Mouse (Mus musculus): ENCODE measurements at regions not wholly inside any gene's neighbourhood (a gene's known extent, or its start where the extent isn't known, plus 50 kb on each side); places are given as distances from the start of the nearest gene placed in this dataset.

DNA sequence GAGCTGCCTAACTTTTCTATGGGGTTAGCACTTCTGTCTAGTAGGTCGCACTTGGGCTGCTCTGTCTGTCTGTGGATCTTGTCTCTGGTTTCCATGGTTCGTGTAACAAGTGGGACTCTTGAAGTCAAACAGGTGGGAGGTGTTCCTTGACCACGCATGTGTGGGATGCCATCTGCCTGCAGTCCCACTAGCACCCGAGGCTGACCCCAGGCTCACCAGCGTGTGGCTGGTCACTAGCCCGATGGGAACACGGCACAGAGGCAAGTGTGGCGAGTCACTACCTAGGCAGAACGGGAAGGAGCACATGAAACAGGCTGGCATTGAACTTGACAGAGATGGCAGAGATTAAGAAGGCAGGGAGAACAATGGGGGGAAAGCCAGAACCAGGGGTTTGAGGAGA, 72.5 kb upstream of the Cldn5 start:
- H3K4me3 ChIP-seq (ENCODE audit: low read depth, low read length): no peak overlapping the region
- no peaks in the 10 kb centered on the region for H3K4me1 ChIP-seq (ENCODE audit: control insufficient read depth, insufficient read depth, insufficient read length, low read length)
- TF ChIP-seq POLR2A (IDR thresholded peaks at IDR 0.05; ENCODE audit: low read depth, low read length) (no peak), CTCF (IDR thresholded peaks at IDR 0.05; ENCODE audit: extremely low read depth, insufficient read length, insufficient replicate concordance, low read depth, low read length) (no peak)
- WGBS: 53% methylated on average over 9 of the region's 9 CpGs
- H3K36me3 ChIP-seq (ENCODE audit: control insufficient read depth, insufficient read depth, low read length): no peaks in the 10 kb centered on the region
- no peaks in the 10 kb centered on the region for H3K27me3 ChIP-seq (ENCODE audit: control insufficient read depth, insufficient read depth, low read length)
- H3K27ac ChIP-seq (ENCODE audit: insufficient read depth, low read depth, low read length): no peak overlapping the region

DNA sequence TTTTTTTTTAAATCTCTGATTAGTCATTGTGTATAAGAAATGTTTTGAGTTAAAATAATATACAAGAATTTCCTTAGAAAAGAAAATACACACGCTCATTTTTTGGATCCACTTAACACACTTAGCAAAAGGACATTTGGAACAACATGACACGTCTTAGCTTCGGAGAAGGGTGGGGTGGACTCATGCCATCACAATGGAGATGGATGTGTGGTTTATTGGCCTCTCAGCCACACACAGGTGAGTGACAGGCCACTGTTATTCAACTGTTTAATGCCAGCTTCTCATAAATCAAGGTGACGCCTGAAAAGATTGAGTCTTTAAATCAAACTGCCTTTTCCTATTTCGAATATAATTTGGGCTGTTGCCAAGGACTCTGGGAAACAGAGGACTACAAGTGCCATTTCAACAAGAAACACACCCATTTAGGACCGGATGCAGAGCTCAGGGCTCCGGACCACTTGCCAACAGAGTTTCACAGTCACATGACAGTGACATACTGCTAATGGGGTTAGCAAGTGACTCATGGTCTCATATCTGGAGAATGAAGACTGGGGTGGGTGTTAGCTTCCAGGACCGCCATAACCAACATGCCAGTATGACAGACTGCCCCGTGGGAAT, 71.5 kb upstream of the Cldn5 start:
- 40% methylated on average over 9 of the region's 9 CpGs for WGBS
- Histone ChIP-seq H3K27ac (ENCODE audit: insufficient read depth, low read depth, low read length) (no peak overlapping the region), H3K4me3 (ENCODE audit: low read depth, low read length) (no peak overlapping the region), H3K36me3 (ENCODE audit: control insufficient read depth, insufficient read depth, low read length) (no peaks in the 10 kb centered on the region), H3K4me1 (ENCODE audit: control insufficient read depth, insufficient read depth, insufficient read length, low read length) (no peaks in the 10 kb centered on the region), H3K27me3 (ENCODE audit: control insufficient read depth, insufficient read depth, low read length) (no peaks in the 10 kb centered on the region)
- TF ChIP-seq CTCF (IDR thresholded peaks at IDR 0.05; ENCODE audit: extremely low read depth, insufficient read length, insufficient replicate concordance, low read depth, low read length) (no peak), POLR2A (IDR thresholded peaks at IDR 0.05; ENCODE audit: low read depth, low read length) (no peak)

DNA sequence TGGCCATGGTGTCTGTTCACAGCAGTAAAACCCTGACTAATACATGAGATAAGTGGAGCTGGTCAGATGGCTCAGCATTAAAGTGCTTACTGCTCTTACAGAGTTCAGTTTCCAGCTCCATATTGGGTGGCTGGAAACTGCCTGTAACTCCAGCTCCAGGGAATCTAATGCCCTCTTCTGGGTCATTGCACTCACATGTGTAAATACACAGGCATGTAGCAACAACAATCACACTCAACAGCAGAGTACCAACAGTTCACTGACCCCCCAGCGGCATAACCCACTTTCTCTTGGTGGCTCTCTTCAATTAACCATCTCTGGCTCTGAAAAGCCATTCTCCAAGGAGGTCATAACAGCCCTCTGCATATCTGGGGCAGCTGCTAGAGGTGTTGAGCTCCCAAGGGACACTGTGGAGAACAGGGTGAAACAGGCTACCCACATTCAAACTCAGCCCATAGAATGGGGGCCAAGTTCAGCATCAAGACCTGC, 65.0 kb upstream of the Cldn5 start:
- Histone ChIP-seq H3K27ac (ENCODE audit: insufficient read depth, low read depth, low read length) (no peak overlapping the region), H3K36me3 (ENCODE audit: control insufficient read depth, insufficient read depth, low read length) (no peaks in the 10 kb centered on the region), H3K4me1 (ENCODE audit: control insufficient read depth, insufficient read depth, insufficient read length, low read length) (no peaks in the 10 kb centered on the region), H3K27me3 (ENCODE audit: control insufficient read depth, insufficient read depth, low read length) (no peaks in the 10 kb centered on the region), H3K4me3 (ENCODE audit: low read depth, low read length) (no peak overlapping the region)
- TF ChIP-seq POLR2A (IDR thresholded peaks at IDR 0.05; ENCODE audit: low read depth, low read length): no peak
- no peak for TF ChIP-seq CTCF (IDR thresholded peaks at IDR 0.05; ENCODE audit: extremely low read depth, insufficient read length, insufficient replicate concordance, low read depth, low read length)
- whole genome bisulfite sequencing: 75% methylated on average over 1 of the region's 1 CpGs

DNA sequence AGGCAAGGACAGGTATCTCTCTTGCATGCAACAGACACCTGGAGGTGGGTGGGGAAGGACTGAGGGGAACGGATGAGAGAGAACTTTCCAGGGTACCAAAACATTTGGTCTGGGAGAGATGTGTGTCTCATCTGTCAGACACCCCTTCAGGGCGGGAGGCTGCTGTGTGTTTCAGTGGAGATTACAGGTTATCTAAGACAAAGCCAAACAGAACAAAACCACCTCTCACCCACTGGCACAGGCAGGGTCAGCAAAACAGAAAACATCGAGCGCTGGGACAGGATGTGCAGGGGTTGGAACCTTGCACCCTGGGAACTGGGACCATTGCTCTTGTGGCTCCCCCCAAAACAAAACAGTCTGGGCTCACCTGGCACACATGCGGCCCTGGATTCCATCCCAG, 63.6 kb upstream of the Cldn5 start:
- H3K27ac ChIP-seq (ENCODE audit: insufficient read depth, low read depth, low read length): no peak overlapping the region
- H3K4me1 ChIP-seq (ENCODE audit: control insufficient read depth, insufficient read depth, insufficient read length, low read length): no peaks in the 10 kb centered on the region
- 66% methylated on average over 5 of the region's 5 CpGs for WGBS
- TF ChIP-seq CTCF (IDR thresholded peaks at IDR 0.05; ENCODE audit: extremely low read depth, insufficient read length, insufficient replicate concordance, low read depth, low read length) (no peak), POLR2A (IDR thresholded peaks at IDR 0.05; ENCODE audit: low read depth, low read length) (no peak)
- no peaks in the 10 kb centered on the region for H3K36me3 ChIP-seq (ENCODE audit: control insufficient read depth, insufficient read depth, low read length)
- H3K4me3 ChIP-seq (ENCODE audit: low read depth, low read length): no peak overlapping the region
- H3K27me3 ChIP-seq (ENCODE audit: control insufficient read depth, insufficient read depth, low read length): no peaks in the 10 kb centered on the region

DNA sequence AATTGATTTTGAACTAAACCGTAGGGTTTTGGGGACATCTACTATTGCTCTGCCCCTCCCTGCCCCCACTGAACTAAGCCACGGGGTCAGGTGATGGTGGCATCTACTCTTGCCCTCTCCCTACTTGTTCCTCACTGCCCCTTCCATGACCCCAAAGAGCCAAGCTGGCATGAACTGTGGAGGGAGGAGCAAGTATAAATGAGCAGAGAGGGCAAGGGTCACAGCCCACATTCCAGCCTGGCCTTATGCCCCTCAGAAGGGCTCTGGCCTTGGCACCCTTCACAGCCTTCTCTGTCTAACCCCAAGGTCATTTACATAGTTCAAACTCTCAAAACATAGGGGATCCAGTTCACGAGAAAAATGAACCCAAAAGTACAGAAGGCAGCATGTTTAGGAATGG, 61.3 kb upstream of the Cldn5 start:
- Histone ChIP-seq H3K27me3 (ENCODE audit: control insufficient read depth, insufficient read depth, low read length) (no peaks in the 10 kb centered on the region), H3K4me1 (ENCODE audit: control insufficient read depth, insufficient read depth, insufficient read length, low read length) (no peaks in the 10 kb centered on the region), H3K36me3 (ENCODE audit: control insufficient read depth, insufficient read depth, low read length) (no peaks in the 10 kb centered on the region), H3K27ac (ENCODE audit: insufficient read depth, low read depth, low read length) (no peak overlapping the region), H3K4me3 (ENCODE audit: low read depth, low read length) (no peak overlapping the region)
- TF ChIP-seq POLR2A (IDR thresholded peaks at IDR 0.05; ENCODE audit: low read depth, low read length) (no peak), CTCF (IDR thresholded peaks at IDR 0.05; ENCODE audit: extremely low read depth, insufficient read length, insufficient replicate concordance, low read depth, low read length) (no peak)
- WGBS: 70% methylated on average over 3 of the region's 3 CpGs

DNA sequence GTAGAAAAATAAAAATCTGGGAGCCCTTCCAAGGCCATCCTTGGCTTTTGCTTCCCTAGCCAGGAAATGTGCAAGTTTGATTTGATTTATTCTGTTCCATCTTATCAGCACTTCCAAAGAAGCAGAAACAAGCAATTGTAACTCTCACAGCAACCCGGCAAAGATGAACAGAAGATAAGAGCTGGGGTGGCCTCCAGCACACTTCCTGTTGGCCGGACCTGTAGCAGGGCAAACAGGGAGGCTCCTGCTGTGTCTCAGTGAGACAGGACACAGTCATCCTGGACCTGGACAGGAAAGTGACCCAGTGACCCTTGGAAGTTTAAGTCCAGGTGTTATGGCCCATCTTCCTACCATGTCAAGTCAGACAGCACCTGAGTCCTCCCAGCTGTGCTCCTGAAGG, 58.6 kb upstream of the Cldn5 start:
- Histone ChIP-seq H3K36me3 (ENCODE audit: control insufficient read depth, insufficient read depth, low read length) (no peaks in the 10 kb centered on the region), H3K4me3 (ENCODE audit: low read depth, low read length) (no peak overlapping the region)
- no peak for TF ChIP-seq POLR2A (IDR thresholded peaks at IDR 0.05; ENCODE audit: low read depth, low read length)

DNA sequence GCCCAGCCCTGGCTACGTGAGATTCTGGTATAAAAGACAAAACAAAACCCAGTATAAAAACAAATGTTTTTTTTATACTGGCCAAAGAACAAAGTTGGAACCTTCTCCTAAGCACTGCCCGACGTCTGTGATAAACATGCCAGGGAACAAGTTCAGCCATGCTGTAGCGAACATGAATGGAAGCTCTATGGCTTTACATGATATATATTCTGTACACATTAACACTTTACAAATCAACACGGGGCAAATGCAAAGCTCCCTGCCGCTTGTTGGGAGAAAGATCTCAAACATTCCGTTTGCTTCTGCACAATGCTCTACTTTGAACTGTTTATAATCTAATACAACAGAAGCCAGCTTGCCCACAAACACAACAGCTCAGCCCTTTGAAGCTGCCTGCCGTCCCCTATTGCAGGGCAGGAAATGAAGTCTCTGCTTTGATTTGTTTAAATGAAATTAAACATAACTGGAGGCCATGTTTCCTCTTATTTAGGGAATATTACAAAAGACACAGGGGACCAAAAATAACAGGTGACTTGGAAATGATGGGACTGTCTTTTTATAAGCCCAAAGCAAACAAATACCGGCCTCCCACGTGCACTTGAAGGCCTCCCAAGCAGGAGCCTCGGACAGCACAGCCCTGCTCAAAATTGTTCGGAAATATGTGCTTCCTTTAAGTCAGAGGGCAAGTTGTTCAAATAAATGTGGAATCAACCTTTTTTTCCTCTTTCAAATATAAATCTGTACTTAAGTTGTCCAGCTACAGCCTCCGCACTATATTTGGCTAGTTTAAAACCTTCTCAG, 56.0 kb upstream of the Cldn5 start:
- TF ChIP-seq CTCF (IDR thresholded peaks at IDR 0.05; ENCODE audit: extremely low read depth, insufficient read length, insufficient replicate concordance, low read depth, low read length) (no peak), POLR2A (IDR thresholded peaks at IDR 0.05; ENCODE audit: low read depth, low read length) (no peak)
- no peak overlapping the region for H3K4me3 ChIP-seq (ENCODE audit: low read depth, low read length)
- no peaks in the 10 kb centered on the region for H3K36me3 ChIP-seq (ENCODE audit: control insufficient read depth, insufficient read depth, low read length)
- H3K4me1 ChIP-seq (ENCODE audit: control insufficient read depth, insufficient read depth, insufficient read length, low read length): no peaks in the 10 kb centered on the region
- 60% methylated on average over 13 of the region's 13 CpGs for WGBS
- no peak overlapping the region for H3K27ac ChIP-seq (ENCODE audit: insufficient read depth, low read depth, low read length)
- H3K27me3 ChIP-seq (ENCODE audit: control insufficient read depth, insufficient read depth, low read length): no peaks in the 10 kb centered on the region

More for the DNA sequence above, 58.6 kb upstream of the Cldn5 start:
- no peak overlapping the region for H3K27ac ChIP-seq (ENCODE audit: insufficient read depth, low read depth, low read length)
- 6% methylated on average over 2 of the region's 2 CpGs for WGBS
- no peaks in the 10 kb centered on the region for H3K27me3 ChIP-seq (ENCODE audit: control insufficient read depth, insufficient read depth, low read length)
- no peaks in the 10 kb centered on the region for H3K4me1 ChIP-seq (ENCODE audit: control insufficient read depth, insufficient read depth, insufficient read length, low read length)
